Mouse (Mus musculus): ENCODE results near the gene Sertm1. TPM values are rescaled to one million over a fixed set of nuclear protein-coding genes. Genes with fewer than 3 reads are reported as not detected.

The Sertm1 gene
- 1.2 and 1.6 TPM in 2 replicates for polyA plus RNA-seq (2012; rRNA removed)

GRCm38 (mm10) chr3:54915643-54916071 is at the start of gene Sertm1:
TSS of gene Sertm1 (minus strand) at chr3:54915887.

Other genes with a start within 250 kb of the Sertm1 start
- gene Supt20, start 223.1 kb downstream of the Sertm1 start, polyA plus RNA-seq (2012; rRNA removed): 23.7 and 26.3 TPM in 2 replicates
- gene Gm21958, start 201.5 kb downstream of the Sertm1 start, polyA plus RNA-seq (2012; rRNA removed): not detected in 2 replicates
- gene Exosc8, start 180.5 kb downstream of the Sertm1 start, polyA plus RNA-seq (2012; rRNA removed): 75.6 and 76.6 TPM in 2 replicates
- 12.8 and 15.0 TPM in 2 replicates for gene Alg5, start 180.3 kb downstream of the Sertm1 start, polyA plus RNA-seq (2012; rRNA removed)
- 0.08 and 0.09 TPM in 2 replicates for gene Smad9, start 160.3 kb downstream of the Sertm1 start, polyA plus RNA-seq (2012; rRNA removed)
- gene Rfxap, start 108.1 kb downstream of the Sertm1 start, polyA plus RNA-seq (2012; rRNA removed): 17.6 and 18.5 TPM in 2 replicates
- 0.17 and 0.23 TPM in 2 replicates for gene Ccna1, start 139.6 kb upstream of the Sertm1 start, polyA plus RNA-seq (2012; rRNA removed)
- 4.2 and 4.9 TPM in 2 replicates for gene Spg20, start 196.2 kb upstream of the Sertm1 start, polyA plus RNA-seq (2012; rRNA removed)
- not detected in 2 replicates for gene Ccdc169, start 221.5 kb upstream of the Sertm1 start, polyA plus RNA-seq (2012; rRNA removed)